Mouse (Mus musculus): ENCODE results near the gene Kcna10. TPM values are rescaled to one million over a fixed set of nuclear protein-coding genes. Genes with fewer than 3 reads are reported as not detected.

The Kcna10 gene
- polyA plus RNA-seq, 1 experiment from 2014 or later, result not detected

DNA sequence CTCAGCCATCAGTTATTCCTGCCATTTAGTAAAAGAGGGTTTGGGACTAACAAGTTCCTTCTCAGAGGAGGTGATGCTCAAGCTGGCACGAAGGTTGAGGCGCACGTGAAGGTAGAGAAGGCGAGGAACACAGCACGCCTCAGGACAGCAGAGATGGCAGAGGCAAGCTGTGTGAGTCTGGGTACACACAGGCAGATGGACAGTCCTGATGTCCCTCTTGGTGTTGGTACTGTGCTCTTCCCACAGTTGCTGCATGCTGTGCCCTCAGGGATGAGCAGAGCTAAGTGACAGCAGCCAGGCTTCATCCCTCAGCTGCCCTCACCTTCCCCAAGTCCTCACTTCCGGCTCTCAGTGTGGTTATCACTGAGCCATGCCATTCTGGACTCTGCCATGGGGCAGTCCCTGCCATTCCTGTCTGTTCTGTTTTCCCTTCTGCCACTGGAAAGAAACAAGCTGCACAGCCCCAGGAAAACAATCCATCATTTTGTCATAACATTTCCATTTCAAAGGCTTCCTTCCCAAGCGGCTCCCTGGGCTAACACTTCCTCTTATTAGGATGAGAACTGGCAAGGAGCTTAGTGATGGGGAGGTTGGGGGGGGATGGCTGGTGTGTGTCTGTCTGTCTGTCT is 24.9 kb downstream of the Kcna10 start:
- no peaks in the 10 kb centered on the region for H3K9me3 ChIP-seq (replicated peaks)
- H3K27me3 ChIP-seq (ENCODE audit: low read depth, poor library complexity, severe bottlenecking), result no peaks in the 10 kb centered on the region
- H3K4me1 ChIP-seq, result no peaks in the 10 kb centered on the region
- WGBS, result 65% methylated on average over 7 of the region's 7 CpGs
- DNase-seq (ENCODE audit: low spot score), result no peak
- H3K27ac ChIP-seq, result no peak overlapping the region
- H3K36me3 ChIP-seq, result no peaks in the 10 kb centered on the region
- no peak overlapping the region for H3K4me3 ChIP-seq

GRCm38 (mm10) chr3:107214606-107215005 is 31.8 kb downstream of the Kcna10 start:
- Histone ChIP-seq H3K36me3 (no peaks in the 10 kb centered on the region), H3K9me3 (replicated peaks) (no peaks in the 10 kb centered on the region), H3K4me3 (no peak overlapping the region), H3K27me3 (ENCODE audit: low read depth, poor library complexity, severe bottlenecking) (no peaks in the 10 kb centered on the region), H3K4me1 (no peaks in the 10 kb centered on the region), H3K27ac (no peak overlapping the region)
- 83% methylated on average over 5 of the region's 5 CpGs for WGBS
- DNase-seq (ENCODE audit: low spot score), result no peak

DNA sequence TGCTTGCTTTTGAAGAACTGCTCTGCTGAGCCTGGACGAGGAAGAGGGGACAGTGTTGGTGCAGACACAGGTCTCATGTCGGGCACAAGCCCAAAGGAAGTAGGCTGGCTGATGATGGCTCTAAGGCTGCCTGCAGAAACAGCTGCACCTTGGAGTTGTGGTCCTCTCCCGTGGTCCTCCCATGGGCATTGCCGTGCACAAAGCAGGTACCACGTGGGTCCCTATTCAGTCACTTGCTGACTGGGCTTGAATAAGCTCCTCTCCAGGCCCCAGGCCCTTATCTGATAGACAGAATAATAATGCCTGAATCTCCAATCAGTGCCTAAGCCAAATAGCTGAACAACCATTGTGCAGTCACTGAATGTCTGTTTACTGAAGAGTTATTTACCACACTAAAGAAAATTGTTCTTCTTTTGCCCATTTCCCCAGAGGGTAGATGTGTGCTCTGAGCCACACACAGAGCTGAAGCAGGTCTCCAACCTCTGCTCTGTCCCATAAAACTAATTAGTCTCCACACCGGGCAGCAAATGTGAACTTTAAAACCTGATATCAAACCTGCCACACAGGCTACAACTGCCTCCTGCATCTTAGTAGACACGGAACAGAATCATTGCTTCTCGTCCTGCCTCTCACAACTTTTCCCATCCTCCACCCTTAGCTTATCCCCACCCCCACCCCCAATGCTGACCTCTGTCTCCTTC is 33.7 kb downstream of the Kcna10 start:
- Histone ChIP-seq H3K36me3 (no peaks in the 10 kb centered on the region), H3K27ac (no peak overlapping the region), H3K4me3 (no peak overlapping the region), H3K27me3 (ENCODE audit: low read depth, poor library complexity, severe bottlenecking) (no peaks in the 10 kb centered on the region), H3K4me1 (no peaks in the 10 kb centered on the region), H3K9me3 (replicated peaks) (no peaks in the 10 kb centered on the region)
- no peak for DNase-seq (ENCODE audit: low spot score)
- 81% methylated on average over 8 of the region's 8 CpGs for WGBS

DNA sequence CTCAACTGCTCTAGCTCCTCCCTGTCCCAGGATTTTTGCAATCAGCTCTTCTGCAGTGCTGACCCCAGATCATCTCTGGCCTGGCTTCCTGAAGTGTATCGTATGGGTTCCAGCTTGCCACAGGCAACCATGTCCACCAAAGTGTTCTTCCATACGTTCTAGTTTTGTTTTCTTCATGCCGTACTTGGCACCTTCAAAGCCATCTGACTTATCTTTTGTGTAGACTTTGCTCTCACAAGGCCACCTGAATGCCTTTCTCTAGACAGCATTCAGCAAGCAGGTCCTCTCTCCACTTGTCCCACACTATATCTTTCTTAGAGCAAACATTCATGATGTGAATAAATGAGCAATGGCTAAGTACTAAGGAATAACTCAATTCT is 34.2 kb downstream of the Kcna10 start:
- 90% methylated on average over 3 of the region's 3 CpGs for WGBS
- H3K4me3 ChIP-seq, result no peak overlapping the region

DNA sequence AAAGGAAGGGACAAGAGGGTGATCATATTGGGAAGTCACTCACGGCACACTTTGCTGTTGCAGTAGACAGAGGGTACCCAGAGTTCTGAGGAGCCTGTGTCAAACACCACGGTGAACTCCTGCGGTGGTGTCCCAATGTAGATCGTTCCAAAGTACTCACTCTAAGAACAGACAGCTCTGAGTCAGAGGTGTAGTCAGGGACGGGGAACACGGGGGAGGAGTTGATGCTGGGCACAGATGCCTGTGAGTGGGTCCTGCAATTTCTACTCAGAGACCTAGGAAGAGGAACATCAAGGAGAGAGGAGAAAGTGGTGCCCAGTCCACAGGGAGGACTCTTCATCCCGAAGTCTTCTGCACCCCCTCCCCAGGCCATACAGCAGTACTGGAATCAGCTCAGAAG is 35.7 kb downstream of the Kcna10 start:
- no peak for DNase-seq (ENCODE audit: low spot score)
- no peaks in the 10 kb centered on the region for H3K27me3 ChIP-seq (ENCODE audit: low read depth, poor library complexity, severe bottlenecking)
- no peak overlapping the region for H3K4me3 ChIP-seq
- no peaks in the 10 kb centered on the region for H3K4me1 ChIP-seq
- no peaks in the 10 kb centered on the region for H3K9me3 ChIP-seq (replicated peaks)
- no peaks in the 10 kb centered on the region for H3K36me3 ChIP-seq
- WGBS, result 92% methylated on average over 7 of the region's 7 CpGs
- H3K27ac ChIP-seq, result no peak overlapping the region

More for the DNA sequence above, 34.2 kb downstream of the Kcna10 start:
- H3K9me3 ChIP-seq (replicated peaks), result no peaks in the 10 kb centered on the region
- H3K27me3 ChIP-seq (ENCODE audit: low read depth, poor library complexity, severe bottlenecking), result no peaks in the 10 kb centered on the region
- no peak for DNase-seq (ENCODE audit: low spot score)
- H3K27ac ChIP-seq, result no peak overlapping the region
- no peaks in the 10 kb centered on the region for H3K4me1 ChIP-seq
- no peaks in the 10 kb centered on the region for H3K36me3 ChIP-seq

DNA sequence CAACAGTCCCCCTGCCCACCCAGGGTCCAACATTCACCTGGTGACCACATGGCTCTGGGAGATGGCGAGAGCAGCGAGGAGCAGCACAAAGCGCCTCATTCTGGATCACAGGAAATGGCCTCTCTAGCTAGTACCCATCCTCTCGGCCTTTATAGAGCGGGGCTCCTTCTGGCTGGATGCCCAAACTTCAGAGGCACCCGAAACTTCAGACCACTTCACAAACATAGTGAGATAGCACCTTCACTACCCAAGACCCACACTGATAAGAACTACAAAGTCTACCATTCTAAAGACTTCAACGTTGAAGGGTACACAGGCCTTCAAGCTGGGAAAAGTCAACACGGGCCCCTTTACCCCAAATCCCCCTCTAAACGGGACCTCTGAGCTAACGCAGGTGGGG is 38.8 kb downstream of the Kcna10 start, which contains the start of gene Cym:
Cym (minus strand) TSS at position 125 of the 400 bp plus-strand sequence.
- DNase-seq (ENCODE audit: low spot score), result no peak
- 92% methylated on average over 10 of the region's 10 CpGs for WGBS
- H3K27ac ChIP-seq, result no peak within 1 kb of the TSS
- no peaks in the 10 kb centered on the region for H3K4me1 ChIP-seq
- no peaks in the 10 kb centered on the region for H3K36me3 ChIP-seq
- no peaks in the 10 kb centered on the region for H3K27me3 ChIP-seq (ENCODE audit: low read depth, poor library complexity, severe bottlenecking)
- no peak within 1 kb of the TSS for H3K4me3 ChIP-seq
- H3K9me3 ChIP-seq (replicated peaks), result no peaks in the 10 kb centered on the region

DNA sequence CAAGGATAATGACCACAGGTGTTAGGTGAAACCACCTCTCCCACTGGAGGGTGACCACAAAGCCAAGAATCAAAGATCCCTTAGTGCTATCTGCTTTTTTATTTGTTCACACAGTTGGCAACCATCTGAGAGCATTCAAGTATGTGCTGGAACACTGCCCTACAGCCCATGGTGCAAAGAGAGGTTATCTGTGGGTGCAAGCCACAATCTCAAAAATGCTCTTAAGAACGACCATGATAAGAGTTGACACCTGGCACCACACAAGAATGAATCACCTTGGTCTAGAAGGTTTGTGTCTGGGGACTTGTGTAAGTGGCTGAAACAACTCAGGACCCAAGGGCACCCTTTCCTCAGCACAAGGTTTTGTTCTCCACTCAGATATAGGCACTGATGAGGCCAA is 40.4 kb downstream of the Kcna10 start:
- Histone ChIP-seq H3K36me3 (no peaks in the 10 kb centered on the region), H3K27me3 (ENCODE audit: low read depth, poor library complexity, severe bottlenecking) (no peaks in the 10 kb centered on the region), H3K9me3 (replicated peaks) (no peaks in the 10 kb centered on the region), H3K4me3 (no peak overlapping the region), H3K4me1 (no peaks in the 10 kb centered on the region), H3K27ac (no peak overlapping the region)
- DNase-seq (ENCODE audit: low spot score), result no peak
- 84% methylated on average over 1 of the region's 1 CpGs for WGBS

- DNase-seq (ENCODE audit: low spot score), result no peak
- Histone ChIP-seq H3K27me3 (ENCODE audit: low read depth, poor library complexity, severe bottlenecking) (no peaks in the 10 kb centered on the region), H3K36me3 (no peaks in the 10 kb centered on the region), H3K9me3 (replicated peaks) (no peaks in the 10 kb centered on the region), H3K4me1 (no peaks in the 10 kb centered on the region), H3K4me3 (no peak overlapping the region), H3K27ac (no peak overlapping the region)
- WGBS, result 95% methylated on average over 5 of the region's 5 CpGs
Measured at GRCm38 (mm10) chr3:107225820-107226219, 43.0 kb downstream of the Kcna10 start.

- Histone ChIP-seq H3K27ac (no peak overlapping the region), H3K36me3 (no peaks in the 10 kb centered on the region), H3K9me3 (replicated peaks) (no peaks in the 10 kb centered on the region), H3K4me1 (no peaks in the 10 kb centered on the region), H3K4me3 (no peak overlapping the region), H3K27me3 (ENCODE audit: low read depth, poor library complexity, severe bottlenecking) (no peaks in the 10 kb centered on the region)
- 76% methylated on average over 5 of the region's 5 CpGs for WGBS
- no peak for DNase-seq (ENCODE audit: low spot score)
Measured at GRCm38 (mm10) chr3:107229221-107229620, 46.4 kb downstream of the Kcna10 start.

DNA sequence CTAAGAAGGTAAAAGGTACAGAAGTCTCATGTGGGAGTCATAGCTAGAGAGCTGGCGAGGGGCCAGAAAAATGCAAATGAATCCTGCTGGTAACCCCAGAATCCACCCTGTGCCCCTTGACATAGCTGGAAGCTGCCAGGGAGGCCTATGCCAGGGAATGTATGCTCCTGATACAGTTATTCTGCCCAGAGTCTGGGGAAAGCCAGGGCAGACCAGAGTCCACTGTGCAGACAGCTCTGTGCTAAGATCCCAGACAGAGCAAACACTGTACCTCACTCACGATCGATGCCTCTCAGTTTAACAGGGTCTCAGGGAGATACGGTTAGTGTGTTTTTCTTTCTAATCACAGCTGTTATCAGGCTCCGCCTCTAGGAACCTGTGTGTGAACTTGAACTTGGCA is 47.0 kb downstream of the Kcna10 start:
- Histone ChIP-seq H3K4me1 (no peaks in the 10 kb centered on the region), H3K4me3 (no peak overlapping the region), H3K27ac (no peak overlapping the region), H3K36me3 (no peaks in the 10 kb centered on the region), H3K9me3 (replicated peaks) (no peaks in the 10 kb centered on the region), H3K27me3 (ENCODE audit: low read depth, poor library complexity, severe bottlenecking) (no peaks in the 10 kb centered on the region)
- no peak for DNase-seq (ENCODE audit: low spot score)
- 75% methylated on average over 5 of the region's 5 CpGs for WGBS

DNA sequence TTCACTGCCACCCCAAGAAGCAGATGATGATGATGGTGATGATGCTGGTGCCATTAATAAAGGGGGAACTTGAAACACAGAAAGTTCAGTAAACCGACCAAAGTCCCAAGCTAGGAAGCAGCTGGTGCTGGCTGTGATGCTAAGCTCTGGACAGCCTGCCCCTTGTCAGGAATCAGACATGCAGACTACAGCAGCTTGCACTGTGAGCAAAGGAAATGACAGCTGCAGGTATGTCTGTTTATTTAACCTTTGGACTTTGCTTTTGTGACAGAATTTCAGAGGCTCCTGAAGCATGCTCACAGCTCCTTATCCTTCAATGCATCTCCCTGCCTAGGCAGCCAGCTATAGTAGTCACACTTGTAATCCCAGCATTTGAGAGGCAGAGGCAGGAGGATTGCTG is 47.7 kb downstream of the Kcna10 start, which contains the start of gene A630076J17Rik:
A630076J17Rik (plus strand) TSS at position 88 of the 400 bp plus-strand sequence.
- DNase-seq (ENCODE audit: low spot score), result no peak
- Histone ChIP-seq H3K27me3 (ENCODE audit: low read depth, poor library complexity, severe bottlenecking) (no peaks in the 10 kb centered on the region), H3K36me3 (no peaks in the 10 kb centered on the region), H3K4me1 (no peaks in the 10 kb centered on the region), H3K27ac (no peak within 1 kb of the TSS), H3K4me3 (no peak within 1 kb of the TSS), H3K9me3 (replicated peaks) (no peaks in the 10 kb centered on the region)
- WGBS, result 52% methylated on average over 1 of the region's 1 CpGs

- 65% methylated on average over 4 of the region's 4 CpGs for WGBS
- Histone ChIP-seq H3K4me1 (no peaks in the 10 kb centered on the region), H3K36me3 (no peaks in the 10 kb centered on the region), H3K4me3 (no peak overlapping the region), H3K27ac (no peak overlapping the region), H3K27me3 (ENCODE audit: low read depth, poor library complexity, severe bottlenecking) (no peaks in the 10 kb centered on the region), H3K9me3 (replicated peaks) (no peaks in the 10 kb centered on the region)
- DNase-seq (ENCODE audit: low spot score), result no peak
Measured at GRCm38 (mm10) chr3:107231202-107231601, 48.3 kb downstream of the Kcna10 start.

- Histone ChIP-seq H3K9me3 (replicated peaks) (no peaks in the 10 kb centered on the region), H3K4me1 (peaks cover 5% of the 10 kb centered on the region; the same call in 1 of the 2 replicates), H3K27ac (no peak overlapping the region), H3K36me3 (no peaks in the 10 kb centered on the region), H3K27me3 (ENCODE audit: low read depth, poor library complexity, severe bottlenecking) (no peaks in the 10 kb centered on the region), H3K4me3 (no peak overlapping the region)
- DNase-seq (ENCODE audit: low spot score), result peak; percentile 85
- WGBS, result 12% methylated on average over 11 of the region's 11 CpGs
Measured at GRCm38 (mm10) chr3:107233351-107233813, 50.5 kb downstream of the Kcna10 start.
